Mouse (Mus musculus) myocyte (in vitro differentiated cells): ENCODE measurements around the gene Clic3. TPM values are rescaled to one million over a fixed set of nuclear protein-coding genes. Genes with fewer than 3 reads are reported as not detected.

ENCODE experiments used
- H3K27me3 ChIP-seq: one replicate; pipeline ENCODE4 v1.6.1; 2011; ENCODE audit not compliant: control insufficient read depth, insufficient read depth, insufficient read length
- H3K36me3 ChIP-seq: one replicate; pipeline ENCODE4 v1.6.1; 2011; ENCODE audit not compliant: control insufficient read depth, insufficient read depth
- H3K4me2 ChIP-seq: one replicate; pipeline ENCODE4 v1.6.1; 2011; ENCODE audit warnings: low read depth, control low read depth
- H3K4me3 ChIP-seq: one replicate; pipeline ENCODE4 v1.5.1; 2011; ENCODE audit warnings: mild to moderate bottlenecking, control low read depth, moderate library complexity
- H3K79me2 ChIP-seq: one replicate; pipeline ENCODE4 v1.6.1; 2011; ENCODE audit not compliant: control insufficient read depth, insufficient read depth
- H3ac ChIP-seq: one replicate; pipeline ENCODE4 v1.6.1; 2011; ENCODE audit not compliant: control insufficient read depth, insufficient read length
- CEBPB ChIP-seq: IDR thresholded peaks from 2 replicates; pipeline ENCODE4 v1.6.1; 2011; ENCODE audit warnings: mild to moderate bottlenecking, moderate library complexity; ENCODE audit not compliant: poor library complexity, insufficient read depth, severe bottlenecking
- E2F4 ChIP-seq: IDR thresholded peaks from one replicate; pipeline ENCODE4 v1.6.1; 2011; ENCODE audit warnings: mild to moderate bottlenecking, control low read depth, moderate library complexity; ENCODE audit not compliant: insufficient read depth
- MAX ChIP-seq: IDR thresholded peaks from one replicate; pipeline ENCODE4 v1.6.1; 2011; ENCODE audit warnings: low read depth, mild to moderate bottlenecking, control low read depth
- MYOD1 ChIP-seq, 3 experiments: IDR thresholded peaks; one replicate each; pipeline ENCODE4 v1.6.1; 2011; ENCODE audit warnings: control low read depth in 2 of 3, low read depth in 2 of 3, mild to moderate bottlenecking in 2 of 3, moderate library complexity in 1 of 3; ENCODE audit not compliant: insufficient read length in 2 of 3, control insufficient read depth in 1 of 3
- MYOG ChIP-seq, 3 experiments: IDR thresholded peaks; one replicate each; pipeline ENCODE4 v1.6.1; 2011; ENCODE audit warnings: control low read depth in 2 of 3, low read depth in 2 of 3, mild to moderate bottlenecking in 2 of 3; ENCODE audit not compliant: insufficient read length in 2 of 3, control insufficient read depth in 1 of 3, insufficient read depth in 1 of 3
- POLR2A ChIP-seq: IDR thresholded peaks from one replicate; pipeline ENCODE4 v1.6.1; 2011; ENCODE audit warnings: low read depth, mild to moderate bottlenecking, control low read depth, moderate library complexity; ENCODE audit not compliant: insufficient read length
- POLR2AphosphoS2 ChIP-seq: IDR thresholded peaks from one replicate; pipeline ENCODE4 v1.6.1; 2011; ENCODE audit warnings: low read depth, control low read depth; ENCODE audit not compliant: insufficient read length
- REST ChIP-seq: IDR thresholded peaks from one replicate; pipeline ENCODE4 v1.6.1; 2011; ENCODE audit warnings: mild to moderate bottlenecking, control low read depth, moderate library complexity; ENCODE audit not compliant: insufficient read depth, insufficient read length
- SRF ChIP-seq: IDR thresholded peaks from one replicate; pipeline ENCODE4 v1.6.1; 2011; ENCODE audit warnings: low read depth; ENCODE audit not compliant: control insufficient read depth, insufficient read length
- TCF12 ChIP-seq: IDR thresholded peaks from one replicate; pipeline ENCODE4 v1.6.1; 2011; ENCODE audit warnings: mild to moderate bottlenecking, control low read depth; ENCODE audit not compliant: poor library complexity, insufficient read depth, severe bottlenecking
- TCF3 ChIP-seq: IDR thresholded peaks from one replicate; pipeline ENCODE4 v1.6.1; 2011; ENCODE audit warnings: low read depth, control low read depth; ENCODE audit not compliant: insufficient read length
- USF1 ChIP-seq: IDR thresholded peaks from one replicate; pipeline ENCODE4 v1.6.1; 2011; ENCODE audit warnings: low read depth, mild to moderate bottlenecking, control low read depth, moderate library complexity
- polyA plus RNA-seq: library from polyadenylated mRNA; unstranded; fragments of >200 nt; fragmentation: generic; extraction: Trizol; gene quantifications from one replicate; pipeline ENCODE4 v1.2.1, GENCODE M21; 2012; ENCODE audit warnings: missing spikeins

The Clic3 gene
- polyA plus RNA-seq, 1 experiment: 13.5 TPM

DNA sequence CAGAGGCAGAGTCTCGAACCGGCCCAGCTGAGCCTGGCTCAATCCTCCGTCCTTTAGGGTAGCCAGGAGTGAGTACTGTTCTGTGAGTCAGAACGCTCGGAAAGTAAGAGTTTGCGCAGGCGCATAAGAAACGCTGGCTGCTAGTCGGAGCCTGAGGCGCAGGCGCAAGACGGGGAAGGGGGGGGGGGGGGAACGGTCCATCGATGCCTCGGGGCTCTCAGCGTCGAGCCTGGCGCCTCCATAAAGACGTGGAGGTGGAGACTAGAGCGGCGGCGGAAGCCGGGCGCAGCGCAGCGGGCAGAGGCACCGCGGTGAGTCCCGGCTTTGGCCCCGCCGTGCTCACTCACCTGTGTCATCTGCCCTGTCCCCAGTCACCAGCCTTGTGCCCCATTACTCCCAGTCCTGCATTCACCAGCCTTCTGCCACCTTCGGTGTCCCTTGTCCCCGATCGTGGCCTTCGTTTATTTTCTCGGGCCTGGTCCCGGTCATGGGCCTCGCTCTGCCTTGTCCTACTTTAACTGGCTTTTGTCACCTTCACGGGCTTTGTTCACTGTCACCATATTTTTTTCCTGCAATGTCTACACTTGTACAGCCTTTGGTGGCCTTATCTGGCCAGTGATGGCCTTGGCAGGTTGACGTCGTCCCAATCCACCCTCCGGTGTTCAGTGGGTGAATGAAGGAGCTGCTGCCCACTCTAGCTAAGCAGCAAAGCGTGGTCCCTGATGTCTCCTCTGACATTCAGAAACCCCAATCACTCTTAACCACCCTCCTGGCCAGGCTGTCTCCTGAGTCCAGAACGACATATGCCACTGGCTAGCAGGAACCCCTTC is 44.2 kb downstream of the Clic3 start, which contains the start of gene Fbxw5:
Gene Fbxw5 (plus strand): TSS at position 175 of the 830 bp plus-strand sequence.
- Histone ChIP-seq H3K36me3 (peaks cover 2% of the 10 kb centered on the region), H3K4me3 (peak within 1 kb of the TSS; percentile 74), H3K79me2 (peaks cover 15% of the 10 kb centered on the region), H3ac (peak within 1 kb of the TSS; percentile 56), H3K27me3 (no peaks in the 10 kb centered on the region), H3K4me2 (peak within 1 kb of the TSS; percentile 91)
- TF ChIP-seq POLR2AphosphoS2: peak; percentile 97
- peak in 1 of 3 experiments; percentile 15 for TF ChIP-seq MYOD1 (IDR thresholded peaks at IDR 0.05; ENCODE audit: control insufficient read depth in 1 of 3, insufficient read length in 2 of 3, low read depth in 2 of 3)
- no peak for TF ChIP-seq MAX
- TF ChIP-seq POLR2A: peak; percentile 97

DNA sequence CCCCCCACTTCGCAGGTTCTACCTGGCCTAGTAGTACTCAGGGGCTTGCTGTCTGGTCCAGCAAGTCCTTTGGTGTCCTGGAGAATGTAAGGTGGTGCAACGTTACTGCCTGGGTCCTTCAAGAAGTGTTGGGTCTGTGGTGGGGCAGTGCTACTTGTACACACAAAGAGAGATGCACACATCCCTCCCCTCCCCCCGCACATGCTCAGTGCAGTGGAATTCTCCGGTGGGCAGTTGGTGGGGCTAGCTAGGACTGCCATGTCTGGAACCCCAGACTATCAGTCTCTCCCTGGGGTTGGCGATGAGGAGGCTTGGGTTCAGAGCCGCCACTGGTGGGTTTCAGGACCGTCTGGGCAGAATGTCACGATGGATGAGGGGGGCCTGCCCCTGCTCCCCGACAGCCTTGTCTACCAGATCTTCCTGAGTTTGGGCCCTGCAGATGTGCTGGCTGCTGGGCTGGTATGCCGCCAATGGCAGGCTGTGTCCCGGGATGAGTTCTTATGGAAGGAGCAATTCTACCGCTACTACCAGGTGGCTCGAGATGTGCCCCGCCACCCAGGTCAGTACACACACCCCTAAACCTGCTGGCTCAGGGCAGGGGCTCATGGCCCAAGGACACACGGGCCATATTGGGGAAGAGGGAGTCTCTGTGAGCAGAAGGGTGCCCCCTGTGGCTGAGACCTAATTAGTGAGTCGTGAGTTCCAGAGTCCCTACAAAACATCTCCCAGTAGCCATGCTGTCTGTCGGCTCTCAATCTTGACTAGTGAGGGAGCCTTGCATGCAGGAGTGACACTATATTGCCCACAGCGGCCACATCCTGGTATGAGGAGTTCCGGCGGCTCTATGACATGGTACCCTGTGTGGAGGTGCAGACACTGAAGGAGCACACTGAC is 45.2 kb downstream of the Clic3 start, which contains the start of gene C8g:
Gene C8g (minus strand): TSS at position 127 of the 894 bp plus-strand sequence.
- Histone ChIP-seq H3ac (peak within 1 kb of the TSS; percentile 56), H3K36me3 (peaks cover 3% of the 10 kb centered on the region), H3K4me2 (peak within 1 kb of the TSS; percentile 91), H3K4me3 (peak within 1 kb of the TSS; percentile 74), H3K79me2 (peaks cover 15% of the 10 kb centered on the region), H3K27me3 (no peaks in the 10 kb centered on the region)
- TF ChIP-seq CEBPB (no peak), REST (no peak), MYOD1 (IDR thresholded peaks at IDR 0.05; ENCODE audit: control insufficient read depth in 1 of 3, insufficient read length in 2 of 3, low read depth in 2 of 3) (no peak), TCF12 (no peak), USF1 (no peak), POLR2AphosphoS2 (no peak), MAX (no peak), POLR2A (no peak), MYOG (IDR thresholded peaks at IDR 0.05; ENCODE audit: control insufficient read depth in 1 of 3, insufficient read depth in 1 of 3, insufficient read length in 2 of 3, low read depth in 2 of 3) (no peak)

DNA sequence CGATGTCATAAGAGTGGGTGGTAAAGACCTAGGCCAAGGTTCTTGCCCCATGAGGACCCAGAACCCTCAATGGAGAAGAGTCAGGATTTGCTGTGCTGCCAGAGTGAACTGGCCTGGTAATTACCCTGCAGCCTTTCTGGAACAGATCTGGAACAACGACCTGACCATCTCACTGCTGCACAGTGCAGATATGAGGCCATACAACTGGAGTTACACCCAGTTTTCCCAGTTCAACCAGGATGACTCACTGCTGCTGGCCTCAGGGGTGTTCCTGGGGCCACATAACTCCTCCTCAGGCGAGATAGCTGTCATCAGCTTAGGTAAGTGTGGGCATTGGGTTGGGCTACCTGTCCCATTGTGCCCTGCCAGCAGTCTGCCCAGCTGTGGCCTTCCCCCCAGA is 46.1 kb downstream of the Clic3 start:
- Histone ChIP-seq H3K4me3 (no peak overlapping the region), H3K27me3 (no peaks in the 10 kb centered on the region), H3ac (no peak overlapping the region), H3K4me2 (no peak overlapping the region), H3K79me2 (peaks cover 15% of the 10 kb centered on the region), H3K36me3 (peaks cover 3% of the 10 kb centered on the region)
- TF ChIP-seq SRF (no peak), POLR2AphosphoS2 (no peak), USF1 (no peak), CEBPB (no peak), POLR2A (no peak), REST (no peak), MYOG (IDR thresholded peaks at IDR 0.05; ENCODE audit: control insufficient read depth in 1 of 3, insufficient read depth in 1 of 3, insufficient read length in 2 of 3, low read depth in 2 of 3) (no peak), MYOD1 (IDR thresholded peaks at IDR 0.05; ENCODE audit: control insufficient read depth in 1 of 3, insufficient read length in 2 of 3, low read depth in 2 of 3) (no peak), TCF3 (no peak), TCF12 (no peak)

DNA sequence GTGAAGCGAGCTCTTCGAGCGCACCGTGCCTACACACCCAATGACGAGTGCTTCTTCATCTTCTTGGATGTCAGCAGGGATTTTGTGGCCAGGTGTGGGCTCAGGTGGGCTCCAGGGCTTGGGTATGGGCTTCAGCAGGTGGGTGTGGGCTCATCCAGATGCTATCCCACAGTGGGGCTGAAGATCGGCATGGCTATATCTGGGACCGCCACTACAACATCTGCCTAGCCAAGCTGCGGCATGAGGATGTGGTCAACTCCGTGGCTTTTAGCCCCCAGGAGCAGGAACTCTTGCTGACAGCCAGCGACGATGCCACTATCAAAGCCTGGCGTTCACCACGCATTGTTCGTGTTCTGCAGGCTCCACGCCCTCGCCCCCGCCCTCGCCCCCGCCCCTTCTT is 47.9 kb downstream of the Clic3 start:
- TF ChIP-seq TCF3 (no peak), REST (no peak), POLR2A (no peak), TCF12 (no peak)
- H3K4me2 ChIP-seq: no peak overlapping the region
- peaks cover 3% of the 10 kb centered on the region for H3K36me3 ChIP-seq
- no peaks in the 10 kb centered on the region for H3K27me3 ChIP-seq
- H3K79me2 ChIP-seq: peaks cover 15% of the 10 kb centered on the region
- no peak overlapping the region for H3K4me3 ChIP-seq
- H3ac ChIP-seq: no peak overlapping the region

DNA sequence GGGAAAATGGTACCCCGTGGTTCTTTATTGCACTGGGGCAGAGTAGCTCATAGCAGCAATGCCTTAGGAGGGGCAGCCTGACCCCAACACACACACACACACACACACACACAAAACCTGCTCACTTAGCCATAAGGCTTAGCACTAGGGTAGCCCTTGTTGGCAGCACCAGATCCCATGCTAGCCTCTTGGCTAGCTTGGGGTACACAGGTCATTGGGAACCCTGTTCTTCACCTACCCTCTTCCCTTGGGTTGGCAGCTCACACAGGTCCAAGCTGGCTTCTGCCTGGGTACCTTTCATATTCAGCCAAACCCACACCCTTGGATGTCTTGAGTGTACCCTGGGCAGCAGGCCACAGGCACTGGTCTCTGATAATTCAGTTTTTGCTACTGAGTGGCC is 48.4 kb downstream of the Clic3 start:
- Histone ChIP-seq H3K79me2 (peaks cover 15% of the 10 kb centered on the region), H3K36me3 (peaks cover 3% of the 10 kb centered on the region), H3K4me3 (no peak overlapping the region), H3K27me3 (no peaks in the 10 kb centered on the region), H3K4me2 (no peak overlapping the region), H3ac (no peak overlapping the region)
- no peak for TF ChIP-seq MYOG (IDR thresholded peaks at IDR 0.05; ENCODE audit: control insufficient read depth in 1 of 3, insufficient read depth in 1 of 3, insufficient read length in 2 of 3, low read depth in 2 of 3)
- TF ChIP-seq USF1: no peak
- TF ChIP-seq POLR2AphosphoS2: no peak
- no peak for TF ChIP-seq TCF12
- TF ChIP-seq REST: no peak
- TF ChIP-seq E2F4: no peak
- TF ChIP-seq CEBPB: no peak
- no peak for TF ChIP-seq MAX
- TF ChIP-seq POLR2A: no peak
